Mouse (Mus musculus) hindbrain, postnatal 0 days (tissue): ENCODE measurements around the gene Gdf3. TPM values are rescaled to one million over a fixed set of nuclear protein-coding genes. Genes with fewer than 3 reads are reported as not detected.
"Not testable (repeated sequence)": the region's sequence is repeated elsewhere in the genome, so short reads cannot be mapped to it uniquely, and the experiment has no call there.

Experiments
- ATAC-seq: fragments of 200-750 bp; cut with Nextera tagmentation; 2 replicates; pipeline ENCODE4 v1.8.0; 2017; ENCODE audit warnings: mild to moderate bottlenecking, moderate TSS enrichment, moderate library complexity
- DNase-seq: peaks from one replicate; pipeline ENCODE4 v3.0.0-alpha.2; 2015; ENCODE audit warnings: low spot score
- H3K27ac ChIP-seq: fragments of 300-500 bp; sonication (generic); 2 replicates; pipeline ENCODE4 v1.5.1; 2014; ENCODE audit warnings: mild to moderate bottlenecking
- H3K27me3 ChIP-seq: fragments of 300-500 bp; sonication (generic); 2 replicates; pipeline ENCODE4 v1.6.1; 2014; ENCODE audit warnings: low read length, mixed read lengths; ENCODE audit not compliant: insufficient read depth
- H3K36me3 ChIP-seq: fragments of 300-500 bp; sonication (generic); 2 replicates; pipeline ENCODE4 v1.6.1; 2014; ENCODE audit warnings: low read length, mixed read lengths; ENCODE audit not compliant: insufficient read depth
- H3K4me1 ChIP-seq: fragments of 300-500 bp; sonication (generic); 2 replicates; pipeline ENCODE4 v1.6.1; 2014; ENCODE audit warnings: antibody characterized with exemption, low read length, mixed read lengths; ENCODE audit not compliant: insufficient read depth
- H3K4me2 ChIP-seq: fragments of 300-500 bp; sonication (generic); 2 replicates; pipeline ENCODE4 v1.6.1; 2014; ENCODE audit warnings: low read depth, mild to moderate bottlenecking, low read length, moderate library complexity, mixed read lengths
- H3K4me3 ChIP-seq: fragments of 300-500 bp; sonication (generic); 2 replicates; pipeline ENCODE4 v1.5.1; 2014; ENCODE audit warnings: low read length
- H3K9ac ChIP-seq: fragments of 300-500 bp; sonication (generic); replicated peaks from 2 replicates; pipeline ENCODE4 v1.6.1; 2014; ENCODE audit warnings: mild to moderate bottlenecking, low read length, moderate library complexity, mixed read lengths
- H3K9me3 ChIP-seq: fragments of 300-500 bp; sonication (generic); 2 replicates; pipeline ENCODE4 v1.6.1; 2016; ENCODE audit warnings: low read length, mixed read lengths
- CTCF ChIP-seq: IDR thresholded peaks from 2 replicates; pipeline ENCODE4 v1.5.1; 2016; ENCODE audit warnings: antibody characterized with exemption, control low read depth, low read depth
- WGBS: fragments of 180-500 bp; shearing (Covaris S2); extraction: QIAGEN DNeasy Blood & Tissue Kit; methylation state at CpG from one replicate; pipeline ENCODE4 v1.1.7; 2014; 5-methylcytosine and 5-hydroxymethylcytosine counted together
- polyA plus RNA-seq: library from polyadenylated mRNA; unstranded; fragments of >200 nt; fragmentation: Nextera tagmentation; extraction: Ambion mirVana; gene quantifications from 2 replicates; pipeline ENCODE4 v1.2.1, GENCODE M21; 2015
- total RNA-seq: library from RNA; depleted of rRNA; stranded (reverse); fragments of >200 nt; gene quantifications from 2 replicates; pipeline ENCODE4 v1.2.3, GENCODE M21; 2014

Gene Gdf3
- total and polyA plus RNA-seq, 2 experiments from 2014 or later, result 0.19 to 1.1 TPM

DNA sequence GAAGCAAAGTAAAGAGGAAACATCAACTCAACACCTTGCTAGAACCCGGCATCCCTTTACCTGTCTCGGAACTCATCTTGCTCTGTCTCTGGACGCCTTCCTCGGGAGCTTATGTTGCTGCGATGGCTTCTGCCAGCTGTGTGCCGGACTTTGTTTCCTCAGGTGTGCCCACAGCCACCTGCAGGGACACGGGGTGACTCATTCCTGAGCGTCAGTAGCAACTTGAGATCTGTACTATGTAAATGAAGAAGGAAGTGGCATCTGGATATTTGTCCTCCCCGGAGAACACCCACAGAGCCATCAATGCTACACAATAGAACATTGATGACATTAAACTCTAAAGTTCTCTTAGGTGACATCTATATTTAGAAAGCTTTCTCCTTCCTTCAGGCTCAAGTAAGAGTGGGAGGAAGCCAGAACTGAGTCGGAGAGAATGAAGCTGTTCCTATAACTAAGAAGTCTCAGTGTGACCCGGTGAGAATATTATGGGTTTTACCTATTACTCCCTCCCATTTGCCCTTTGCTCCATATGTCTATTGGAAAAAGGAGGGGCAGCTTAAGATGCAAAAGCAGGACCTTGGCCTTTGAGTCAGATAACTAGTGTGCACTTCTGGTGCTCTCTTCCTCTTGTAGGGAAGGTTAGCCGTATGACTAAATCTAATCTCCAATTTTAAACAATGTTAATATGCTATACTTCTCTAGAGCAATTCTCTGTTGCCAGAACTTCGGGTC, 18.7 kb downstream of the Gdf3 start:
- Histone ChIP-seq H3K27ac (no peak overlapping the region), H3K9ac (no peak overlapping the region), H3K4me1 (no peaks in the 10 kb centered on the region), H3K4me3 (no peak overlapping the region), H3K27me3 (no peaks in the 10 kb centered on the region), H3K9me3 (no peaks in the 10 kb centered on the region), H3K4me2 (no peak overlapping the region), H3K36me3 (no peaks in the 10 kb centered on the region)
- WGBS, result 86% methylated on average over 13 of the region's 13 CpGs
- ATAC-seq (no peak), DNase-seq (no peak)
- no peak for TF ChIP-seq CTCF

DNA sequence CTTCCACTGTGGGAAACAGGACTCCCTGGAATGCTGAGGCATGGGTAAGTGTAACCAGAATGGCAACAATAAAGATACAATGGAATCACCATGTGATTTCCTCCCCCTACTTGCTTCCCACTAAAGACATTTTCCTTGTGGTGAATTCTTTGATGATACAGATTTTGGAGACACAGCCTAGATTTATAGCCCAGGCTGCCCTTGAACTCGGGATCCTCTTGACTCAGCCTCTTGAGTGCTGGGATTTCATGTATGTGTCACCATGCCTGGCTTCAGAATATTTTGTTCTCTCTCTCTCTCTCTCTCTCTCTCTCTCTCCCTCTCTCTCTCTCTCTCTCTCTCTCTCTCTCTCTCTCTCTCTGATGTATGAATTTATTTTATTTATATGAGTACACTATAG, 30.8 kb downstream of the Gdf3 start:
- H3K27me3 ChIP-seq, result no peaks in the 10 kb centered on the region
- H3K36me3 ChIP-seq, result no peaks in the 10 kb centered on the region
- H3K27ac ChIP-seq, result no peak overlapping the region
- no peak for TF ChIP-seq CTCF
- no peaks in the 10 kb centered on the region for H3K9me3 ChIP-seq
- ATAC-seq (no peak), DNase-seq (no peak)
- H3K4me3 ChIP-seq, result no peak overlapping the region
- H3K4me1 ChIP-seq, result no peaks in the 10 kb centered on the region
- H3K4me2 ChIP-seq, result no peak overlapping the region
- 84% methylated on average over 1 of the region's 1 CpGs for WGBS
- H3K9ac ChIP-seq, result no peak overlapping the region

DNA sequence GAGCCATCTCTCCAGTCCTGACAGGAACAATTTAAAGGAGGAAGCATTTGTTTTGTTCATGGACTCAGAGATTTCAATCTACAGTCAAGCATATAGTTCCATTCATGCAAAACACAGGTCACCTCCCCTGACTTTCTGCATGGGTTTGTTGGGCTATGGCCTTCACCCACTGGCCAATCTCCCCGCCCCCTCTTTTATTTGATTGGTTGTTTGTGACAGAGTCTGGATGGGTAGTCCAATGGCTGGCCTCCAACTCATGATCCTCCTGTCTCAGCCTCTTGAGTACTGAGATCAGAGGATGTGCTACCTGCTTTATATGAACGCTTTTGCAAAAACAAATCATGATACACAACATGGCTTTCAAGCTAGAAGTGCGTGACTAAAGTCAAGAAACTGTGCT, 32.9 kb downstream of the Gdf3 start:
- H3K36me3 ChIP-seq, result no peaks in the 10 kb centered on the region
- H3K9ac ChIP-seq, result no peak overlapping the region
- no peak overlapping the region for H3K4me2 ChIP-seq
- 98% methylated on average over 3 of the region's 3 CpGs for WGBS
- H3K27me3 ChIP-seq, result no peaks in the 10 kb centered on the region
- ATAC-seq, result no peak
- H3K4me3 ChIP-seq, result no peak overlapping the region
- H3K4me1 ChIP-seq, result no peaks in the 10 kb centered on the region
- no peaks in the 10 kb centered on the region for H3K9me3 ChIP-seq
- no peak for DNase-seq
- no peak for TF ChIP-seq CTCF
- no peak overlapping the region for H3K27ac ChIP-seq

DNA sequence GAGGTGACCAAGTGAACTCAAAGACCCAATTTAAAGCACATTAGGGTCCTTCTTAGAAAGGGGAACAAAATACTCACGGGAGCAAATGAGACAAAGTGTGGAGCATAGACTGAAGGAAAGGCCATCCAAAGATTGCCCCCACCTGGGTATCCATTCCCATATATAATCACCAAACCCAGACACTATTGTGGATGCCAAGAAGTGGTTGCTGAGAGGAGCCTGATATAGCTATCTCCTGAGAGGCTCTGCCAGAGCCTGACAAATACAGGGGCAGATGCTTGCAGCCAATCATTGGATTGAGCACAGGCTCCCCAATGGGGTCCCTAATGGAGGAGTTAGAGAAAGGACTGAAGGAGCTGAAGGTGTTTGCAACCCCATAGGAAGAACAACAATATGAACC, 34.9 kb downstream of the Gdf3 start:
- H3K9ac ChIP-seq, H3K4me3 ChIP-seq, H3K36me3 ChIP-seq, ATAC-seq, H3K27me3 ChIP-seq, DNase-seq, H3K4me2 ChIP-seq, H3K4me1 ChIP-seq, H3K27ac ChIP-seq, H3K9me3 ChIP-seq: not testable (repeated sequence)
- WGBS, result 88% methylated on average over 1 of the region's 1 CpGs

DNA sequence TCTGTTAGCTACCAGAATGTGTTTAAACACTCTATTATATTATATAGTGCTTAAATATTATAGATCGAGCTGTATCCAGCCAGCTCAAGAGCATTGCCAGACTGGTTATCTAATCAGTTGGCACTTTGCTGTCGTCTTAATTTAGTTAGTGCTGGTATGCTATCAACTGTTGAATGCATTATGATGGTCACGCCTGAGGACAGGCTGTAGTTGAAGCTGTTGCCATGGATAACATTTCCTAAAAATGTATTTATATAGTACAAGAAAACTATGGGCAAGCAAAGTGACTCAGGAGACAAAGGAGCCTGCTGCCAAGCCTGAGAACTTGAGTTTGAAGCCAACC, 38.3 kb downstream of the Gdf3 start:
- Histone ChIP-seq H3K4me2 (no peak overlapping the region), H3K27me3 (no peaks in the 10 kb centered on the region), H3K36me3 (no peaks in the 10 kb centered on the region), H3K4me1 (no peaks in the 10 kb centered on the region), H3K4me3 (no peak overlapping the region), H3K9ac (no peak overlapping the region), H3K27ac (no peak overlapping the region), H3K9me3 (no peaks in the 10 kb centered on the region)
- DNase-seq (no peak), ATAC-seq (no peak)
- 72% methylated on average over 3 of the region's 3 CpGs for WGBS
- no peak for TF ChIP-seq CTCF

DNA sequence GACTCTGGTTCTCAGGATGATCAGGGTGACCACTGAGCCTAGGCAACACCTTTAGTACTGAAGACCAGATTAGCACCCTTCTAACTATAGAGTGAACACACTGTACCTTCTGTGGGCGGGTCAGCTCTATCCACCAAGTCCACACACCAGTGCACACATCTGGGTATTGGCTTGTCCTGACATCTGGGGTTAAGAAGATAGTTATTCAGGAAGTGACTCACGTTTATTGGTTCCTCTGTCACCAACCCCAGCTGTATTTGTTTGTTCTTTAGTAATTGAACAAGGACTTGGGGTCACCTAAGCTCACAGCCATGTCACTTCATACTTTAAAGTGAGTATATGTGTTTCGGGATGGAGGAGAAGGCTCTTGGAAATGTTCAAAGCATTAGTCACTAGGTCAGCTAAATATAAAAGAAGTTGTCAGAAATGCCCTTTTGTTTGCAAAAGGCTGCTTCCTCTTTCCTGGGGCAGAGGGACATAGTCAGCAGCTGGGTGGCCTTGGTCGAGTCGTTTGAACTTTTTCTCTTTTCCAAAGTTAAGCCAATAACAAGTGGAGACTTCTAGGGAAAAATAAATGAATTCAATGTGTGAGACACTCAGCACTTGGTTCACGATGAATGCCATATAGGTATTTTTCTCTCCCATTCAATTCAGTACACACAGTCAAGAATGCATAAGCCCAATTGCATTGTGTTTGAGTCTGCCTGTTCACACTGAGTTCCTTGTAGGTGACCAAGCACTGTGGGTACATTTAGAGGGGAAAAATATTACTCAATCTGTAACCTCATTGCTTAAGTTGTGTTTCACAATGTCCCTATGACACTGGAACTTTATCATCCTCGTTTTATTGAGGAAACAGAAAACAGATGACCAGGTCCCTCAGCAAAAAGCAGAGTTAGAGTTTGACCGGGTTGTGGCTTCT, 38.9 kb downstream of the Gdf3 start:
- Histone ChIP-seq H3K9ac (no peak overlapping the region), H3K27me3 (no peaks in the 10 kb centered on the region), H3K4me2 (no peak overlapping the region), H3K4me3 (no peak overlapping the region), H3K4me1 (no peaks in the 10 kb centered on the region), H3K27ac (no peak overlapping the region), H3K9me3 (no peaks in the 10 kb centered on the region), H3K36me3 (no peaks in the 10 kb centered on the region)
- no peak for TF ChIP-seq CTCF
- ATAC-seq (no peak), DNase-seq (no peak)
- WGBS, result 73% methylated on average over 8 of the region's 8 CpGs

DNA sequence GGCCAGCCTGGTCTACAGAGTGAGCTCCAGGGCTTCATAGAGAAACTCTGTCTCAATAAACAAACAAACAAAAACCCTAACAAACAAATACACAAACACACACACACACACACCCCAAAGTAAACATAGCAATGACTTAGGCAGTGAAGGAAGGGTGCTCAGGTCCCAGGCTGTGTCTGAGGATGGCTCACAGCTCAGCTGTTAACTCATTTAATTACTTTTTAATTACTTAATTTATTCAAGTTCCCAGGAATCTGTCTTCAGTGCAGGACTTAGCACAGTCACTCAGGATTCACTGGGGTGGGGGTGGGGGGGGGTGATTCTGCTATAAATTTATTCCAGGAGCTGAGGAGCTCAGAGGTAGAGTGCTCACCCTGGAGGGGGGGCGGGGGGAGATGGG, 40.1 kb downstream of the Gdf3 start:
- ATAC-seq, result 0 out of 2 replicates have a peak, but pooled peaks have one; percentile 28
- no peaks in the 10 kb centered on the region for H3K4me1 ChIP-seq
- TF ChIP-seq CTCF, result no peak
- H3K4me2 ChIP-seq, result no peak overlapping the region
- DNase-seq, result no peak
- no peaks in the 10 kb centered on the region for H3K36me3 ChIP-seq
- no peak overlapping the region for H3K27ac ChIP-seq
- no peak overlapping the region for H3K9ac ChIP-seq
- H3K9me3 ChIP-seq, result no peaks in the 10 kb centered on the region
- H3K27me3 ChIP-seq, result no peaks in the 10 kb centered on the region
- 78% methylated on average over 1 of the region's 1 CpGs for WGBS
- H3K4me3 ChIP-seq, result no peak overlapping the region
